In the genomic region with DNA sequence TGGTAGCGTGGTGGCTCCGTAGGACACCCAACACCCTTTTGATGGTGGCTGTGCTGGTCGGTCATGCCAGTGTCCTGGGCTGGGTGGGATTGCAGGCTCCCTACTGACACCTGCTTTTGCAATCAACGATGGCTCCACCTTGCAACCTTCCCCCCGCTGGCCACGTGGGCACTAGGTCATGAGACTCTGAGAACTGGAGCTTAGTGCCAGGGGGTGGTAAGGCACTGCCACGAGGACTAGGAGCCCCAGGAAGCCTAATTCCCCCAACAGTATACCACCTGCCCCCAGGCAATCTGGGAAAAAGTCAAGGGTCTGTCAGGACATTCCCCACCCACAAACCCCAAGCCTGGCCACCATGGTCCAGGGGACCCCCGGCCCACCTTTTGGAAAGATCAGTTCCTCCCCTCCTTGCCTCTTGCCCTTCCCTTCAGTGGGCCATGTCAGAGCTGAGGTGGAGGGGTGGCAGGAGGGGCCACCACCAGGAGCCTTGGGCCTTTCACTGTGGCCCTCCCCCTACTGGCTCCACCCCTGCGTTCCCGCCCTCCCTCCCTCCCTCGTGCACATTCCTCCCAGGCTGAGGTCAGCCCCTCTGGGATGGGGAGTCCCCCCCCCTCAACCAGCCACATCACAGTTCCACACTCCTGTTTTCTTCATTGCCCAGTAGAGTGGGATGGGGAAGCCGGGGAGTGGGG, we compare ENCODE assay signal across 8 mouse cellular contexts. TPM values are rescaled to one million over a fixed set of nuclear protein-coding genes. Genes with fewer than 3 reads are reported as not detected.
DNase-seq lines count a peak whose midpoint lies in the region; ATAC-seq and TF ChIP-seq lines count a peak whose summit lies in the region.

A gene (minus strand): TSS at position 489 of the 692 bp plus-strand sequence.

- peak; percentile 59 for DNase-seq in liver, adult 2 months (ENCODE audit: extremely low read depth, low read depth, low spot score)
- no peak for DNase-seq in liver
- DNase-seq in gastrocnemius, adult 2 months = peak; percentile 75
- DNase-seq in layer of hippocampus, postnatal 10 days (ENCODE audit: low spot score in 2 of 2) = no peak
- DNase-seq in urinary bladder, postnatal 4 days (ENCODE audit: low spot score in 2 of 2) = no peak
- no peak for DNase-seq in left cerebral cortex, postnatal 25 days (ENCODE audit: low spot score in 2 of 2)

- 0 out of 2 replicates have a peak, but pooled peaks have one; percentile 3 for TF ChIP-seq POLR2A in liver, adult 2 months (IDR thresholded peaks at IDR 0.05; ENCODE audit: extremely low read depth, insufficient read depth, low read length)

- no peak within 1 kb of the TSS for H3K9ac ChIP-seq in liver, adult 2 months (ENCODE audit: low read depth, low read length)
- 0 out of 2 replicates have a peak within 1 kb of the TSS, but pooled peaks have one; percentile 20 for H3K9ac ChIP-seq in hindbrain, embryonic 16.5 days (ENCODE audit: low read depth, low read length)
- H3K9ac ChIP-seq in lung, embryonic 16.5 days (ENCODE audit: low read length) = peak within 1 kb of the TSS; percentile 24; the same call in 1 of the 2 replicates

- intact Hi-C loops in gastrocnemius, adult 2 months (cut with DNase I) = no loop called here
- intact Hi-C loops in left cerebral cortex, postnatal 25 days (cut with DNase I) = no loop called here

- WGBS in liver, adult 2 months = 46% methylated on average over 12 of the region's 12 CpGs
- 42% methylated on average over 12 of the region's 12 CpGs for WGBS in hindbrain, embryonic 16.5 days
- WGBS in lung, embryonic 16.5 days = 41% methylated on average over 10 of the region's 12 CpGs

- no peaks in the 10 kb centered on the region for H3K36me3 ChIP-seq in liver, adult 2 months (ENCODE audit: control insufficient read depth, insufficient read depth, low read length)
- peaks cover under 1% of the 10 kb centered on the region; the same call in 1 of the 2 replicates for H3K36me3 ChIP-seq in hindbrain, embryonic 16.5 days (ENCODE audit: control insufficient read depth, insufficient read depth, low read length)
- H3K36me3 ChIP-seq in lung, embryonic 16.5 days (ENCODE audit: control insufficient read depth, insufficient read depth, low read length) = no peaks in the 10 kb centered on the region

- peaks cover 2% of the 10 kb centered on the region; the same call in 1 of the 2 replicates for H3K4me1 ChIP-seq in liver, adult 2 months (ENCODE audit: control insufficient read depth, insufficient read depth, low read length)
- peaks cover 11% of the 10 kb centered on the region for H3K4me1 ChIP-seq in hindbrain, embryonic 16.5 days (ENCODE audit: control insufficient read depth, insufficient read depth, low read depth, low read length)
- H3K4me1 ChIP-seq in lung, embryonic 16.5 days (replicated peaks; ENCODE audit: control insufficient read depth, insufficient read depth, low read length) = peaks cover 52% of the 10 kb centered on the region

- peak within 1 kb of the TSS; percentile 25; the same call in 1 of the 2 replicates for H3K27ac ChIP-seq in liver, adult 2 months (replicated peaks; ENCODE audit: insufficient read depth, low read depth, low read length)
- H3K27ac ChIP-seq in gastrocnemius, adult 2 months = peak within 1 kb of the TSS; percentile 99
- no peak within 1 kb of the TSS; the same call in 1 of the 2 replicates for H3K27ac ChIP-seq in hindbrain, embryonic 16.5 days (ENCODE audit: low read depth, low read length)
- H3K27ac ChIP-seq in lung, embryonic 16.5 days (ENCODE audit: low read length) = peak within 1 kb of the TSS; percentile 36

- H3K9me3 ChIP-seq in hindbrain, embryonic 16.5 days (ENCODE audit: control insufficient read depth, low read length) = no peaks in the 10 kb centered on the region
- H3K9me3 ChIP-seq in lung, embryonic 16.5 days (ENCODE audit: control insufficient read depth, low read length) = no peaks in the 10 kb centered on the region

- no peak within 1 kb of the TSS for H3K4me2 ChIP-seq in hindbrain, embryonic 16.5 days (ENCODE audit: low read length)
- H3K4me2 ChIP-seq in lung, embryonic 16.5 days (ENCODE audit: low read depth, low read length) = peak within 1 kb of the TSS; percentile 11; the same call in 1 of the 2 replicates

- no peak within 1 kb of the TSS for H3K4me3 ChIP-seq in liver, adult 2 months (ENCODE audit: insufficient read depth, low read depth, low read length)
- peak within 1 kb of the TSS; percentile 76 for H3K4me3 ChIP-seq in gastrocnemius, adult 2 months
- H3K4me3 ChIP-seq in hindbrain, embryonic 16.5 days (ENCODE audit: low read length) = no peak within 1 kb of the TSS
- no peak within 1 kb of the TSS for H3K4me3 ChIP-seq in lung, embryonic 16.5 days (ENCODE audit: low read length)

- no peak for ATAC-seq in hindbrain, embryonic 16.5 days
- no peak for ATAC-seq in lung, embryonic 16.5 days (ENCODE audit: low read depth)

- no peaks in the 10 kb centered on the region for H3K27me3 ChIP-seq in liver, adult 2 months (ENCODE audit: control insufficient read depth, insufficient read depth, low read length)
- H3K27me3 ChIP-seq in hindbrain, embryonic 16.5 days (replicated peaks; ENCODE audit: control insufficient read depth, insufficient read depth, low read length) = no peaks in the 10 kb centered on the region; the same call in 1 of the 2 replicates
- H3K27me3 ChIP-seq in lung, embryonic 16.5 days (ENCODE audit: control insufficient read depth, insufficient read depth, low read depth, low read length) = no peaks in the 10 kb centered on the region

- no peaks in the 10 kb centered on the region for H3K79me2 ChIP-seq in liver, adult 2 months (ENCODE audit: control insufficient read depth, insufficient read depth, low read length)

- no peak for TF ChIP-seq CTCF in liver, adult 2 months (IDR thresholded peaks at IDR 0.05; ENCODE audit: low read depth, low read length)
- TF ChIP-seq CTCF in gastrocnemius, adult 2 months (IDR thresholded peaks at IDR 0.05) = no peak

RNA-seq across cellular contexts. Expression of the gene that starts here (rescaled TPM):
- total RNA-seq in liver, adult 2 months (2014; rRNA removed) = 0.13 and 0.37 TPM in 2 replicates
- 0.68 and 0.83 TPM in 2 replicates for polyA plus RNA-seq in liver, adult 2 months (2012; rRNA removed)
- 10 to 100 TPM; 11.2 to 17.9 TPM for total RNA-seq in gastrocnemius, adult 2 months (2021)
- polyA plus RNA-seq in hindbrain, embryonic 16.5 days (2015; fragmentation: Nextera tagmentation; extraction: Ambion mirVana) = 5.6 and 7.0 TPM in 2 replicates
- 11.8 and 12.5 TPM in 2 replicates for polyA plus RNA-seq in lung, embryonic 16.5 days (2015; fragmentation: Nextera tagmentation; extraction: Ambion mirVana)
- 1 to 10 TPM; 3.5 to 3.7 TPM for total RNA-seq in layer of hippocampus, postnatal 10 days (2021)
- 1 to 10 TPM; 3.4 to 3.5 TPM for total RNA-seq in left cerebral cortex, postnatal 25 days (2021)

Comparison
In these comparisons a context has a peak if more than half of its experiments do, and no peak if none do; other contexts are left out.
1. Peak in DNase-seq and H3K27ac ChIP-seq in liver, adult 2 months; RNA of the gene not detected or under 1 TPM.